Mouse (Mus musculus) hindbrain, embryonic 10.5 days (tissue): ENCODE measurements around the gene Rnaseh2b. TPM values are rescaled to one million over a fixed set of nuclear protein-coding genes. Genes with fewer than 3 reads are reported as not detected.

ENCODE experiments used
- DNase-seq: peaks from one replicate; pipeline ENCODE4 v3.0.0-alpha.2; 2017; ENCODE audit warnings: low spot score
- H3K27ac ChIP-seq: fragments of 300-500 bp; sonication (generic); 2 replicates; pipeline ENCODE4 v1.5.1; 2016; ENCODE audit warnings: mild to moderate bottlenecking, moderate library complexity
- H3K27me3 ChIP-seq: fragments of 300-500 bp; sonication (generic); 2 replicates; pipeline ENCODE4 v1.6.1; 2016; ENCODE audit warnings: mild to moderate bottlenecking; ENCODE audit not compliant: poor library complexity, insufficient read depth, severe bottlenecking
- H3K36me3 ChIP-seq: fragments of 300-500 bp; sonication (generic); 2 replicates; pipeline ENCODE4 v1.6.1; 2016; ENCODE audit warnings: mild to moderate bottlenecking, moderate library complexity
- H3K4me1 ChIP-seq: fragments of 300-500 bp; sonication (generic); replicated peaks from 2 replicates; pipeline ENCODE4 v1.6.1; 2016; ENCODE audit warnings: mild to moderate bottlenecking
- H3K4me3 ChIP-seq: fragments of 300-500 bp; sonication (generic); 2 replicates; pipeline ENCODE4 v1.5.1; 2016; ENCODE audit warnings: mild to moderate bottlenecking, moderate library complexity
- H3K9me3 ChIP-seq: fragments of 300-500 bp; sonication (generic); 2 replicates; pipeline ENCODE4 v1.6.1; 2016; ENCODE audit warnings: mild to moderate bottlenecking, moderate library complexity
- WGBS: fragments of 180-500 bp; shearing (Covaris S2); methylation state at CpG from one replicate; pipeline ENCODE4 v1.1.7; 2016; 5-methylcytosine and 5-hydroxymethylcytosine counted together
- polyA plus RNA-seq: library from polyadenylated mRNA; unstranded; fragments of >200 nt; fragmentation: Nextera tagmentation; extraction: Ambion mirVana; gene quantifications from 2 replicates; pipeline ENCODE4 v1.2.1, GENCODE M21; 2016

The Rnaseh2b gene
- polyA plus RNA-seq, 1 experiment from 2014 or later, result 60.7 TPM

GRCm38 (mm10) chr14:62379391-62379790 lies 87.0 kb downstream of the Rnaseh2b start:
- Histone ChIP-seq H3K4me1 (no peaks in the 10 kb centered on the region), H3K9me3 (no peaks in the 10 kb centered on the region), H3K27ac (no peak overlapping the region), H3K4me3 (no peak overlapping the region), H3K36me3 (peaks cover 18% of the 10 kb centered on the region), H3K27me3 (no peaks in the 10 kb centered on the region)
- WGBS, result 97% methylated on average over 2 of the region's 2 CpGs
- DNase-seq, result no peak

- H3K27me3 ChIP-seq, result no peaks in the 10 kb centered on the region
- H3K36me3 ChIP-seq, result peaks cover 17% of the 10 kb centered on the region
- no peaks in the 10 kb centered on the region for H3K4me1 ChIP-seq
- H3K9me3 ChIP-seq, result no peaks in the 10 kb centered on the region
- no peak overlapping the region for H3K4me3 ChIP-seq
- H3K27ac ChIP-seq, result 0 out of 2 replicates have a peak overlapping the region, but pooled peaks have one; percentile 12
- 73% methylated on average over 6 of the region's 6 CpGs for WGBS
- DNase-seq, result no peak
Measured at GRCm38 (mm10) chr14:62380606-62381005, 88.2 kb downstream of the Rnaseh2b start.

DNA sequence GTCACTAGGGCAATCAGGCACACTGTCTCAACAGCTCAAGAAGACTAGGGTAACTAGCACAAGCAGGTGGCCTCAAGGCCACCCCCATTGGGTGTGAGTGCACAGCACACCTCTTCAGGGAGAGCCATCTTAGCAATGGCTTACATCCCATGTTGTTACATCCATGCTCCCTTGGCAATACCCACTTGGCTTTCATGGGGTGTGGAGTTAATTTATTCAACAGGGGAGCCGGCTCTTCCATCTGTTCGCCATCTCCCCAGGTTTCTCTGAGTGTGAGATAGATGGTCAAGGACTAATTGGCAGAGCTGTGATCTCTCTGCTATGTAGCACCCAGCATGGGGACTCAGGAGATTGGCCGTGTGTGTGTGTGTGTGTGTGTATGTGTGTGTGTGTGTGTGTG lies 90.7 kb downstream of the Rnaseh2b start:
- Histone ChIP-seq H3K4me3 (no peak overlapping the region), H3K4me1 (no peaks in the 10 kb centered on the region), H3K27me3 (no peaks in the 10 kb centered on the region), H3K36me3 (no peaks in the 10 kb centered on the region), H3K9me3 (no peaks in the 10 kb centered on the region), H3K27ac (no peak overlapping the region)
- DNase-seq, result no peak
- WGBS, result 88% methylated on average over 3 of the region's 3 CpGs

DNA sequence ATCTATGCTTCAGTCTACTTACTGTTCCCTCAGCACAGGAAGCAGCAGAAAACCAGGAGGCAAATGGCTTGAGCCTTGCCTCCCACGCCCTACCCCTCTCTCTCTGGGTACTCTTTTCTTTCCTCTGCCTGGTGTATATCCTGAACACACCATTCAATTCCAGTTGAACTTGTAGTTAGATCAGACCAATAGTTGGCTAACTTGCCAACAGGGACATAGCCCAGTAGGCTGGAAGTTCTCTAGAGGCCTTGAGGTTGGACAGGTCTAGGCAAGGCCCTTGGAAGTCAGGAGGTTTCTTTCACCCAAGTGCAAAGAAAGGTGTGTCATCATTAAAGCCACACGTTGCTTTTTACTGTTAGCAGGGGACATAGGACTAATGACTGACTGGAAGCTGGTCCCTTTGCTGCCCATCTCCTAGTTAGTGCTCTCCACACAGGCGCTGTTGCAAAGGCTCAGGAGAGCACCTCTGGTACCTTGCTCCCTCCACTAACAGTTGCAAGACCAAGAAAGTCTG lies 91.5 kb downstream of the Rnaseh2b start:
- H3K4me3 ChIP-seq, result no peak overlapping the region
- no peak overlapping the region for H3K27ac ChIP-seq
- no peaks in the 10 kb centered on the region for H3K27me3 ChIP-seq
- no peaks in the 10 kb centered on the region for H3K9me3 ChIP-seq
- 91% methylated on average over 3 of the region's 3 CpGs for WGBS
- H3K4me1 ChIP-seq, result peaks cover 4% of the 10 kb centered on the region
- no peaks in the 10 kb centered on the region for H3K36me3 ChIP-seq
- no peak for DNase-seq

GRCm38 (mm10) chr14:62389064-62389728 lies 96.8 kb downstream of the Rnaseh2b start:
- Histone ChIP-seq H3K4me3 (no peak overlapping the region), H3K4me1 (peaks cover 22% of the 10 kb centered on the region), H3K27ac (peak overlapping the region; percentile 46; the same call in 1 of the 2 replicates), H3K36me3 (no peaks in the 10 kb centered on the region), H3K9me3 (no peaks in the 10 kb centered on the region), H3K27me3 (no peaks in the 10 kb centered on the region)
- WGBS, result 62% methylated on average over 6 of the region's 6 CpGs
- no peak for DNase-seq

DNA sequence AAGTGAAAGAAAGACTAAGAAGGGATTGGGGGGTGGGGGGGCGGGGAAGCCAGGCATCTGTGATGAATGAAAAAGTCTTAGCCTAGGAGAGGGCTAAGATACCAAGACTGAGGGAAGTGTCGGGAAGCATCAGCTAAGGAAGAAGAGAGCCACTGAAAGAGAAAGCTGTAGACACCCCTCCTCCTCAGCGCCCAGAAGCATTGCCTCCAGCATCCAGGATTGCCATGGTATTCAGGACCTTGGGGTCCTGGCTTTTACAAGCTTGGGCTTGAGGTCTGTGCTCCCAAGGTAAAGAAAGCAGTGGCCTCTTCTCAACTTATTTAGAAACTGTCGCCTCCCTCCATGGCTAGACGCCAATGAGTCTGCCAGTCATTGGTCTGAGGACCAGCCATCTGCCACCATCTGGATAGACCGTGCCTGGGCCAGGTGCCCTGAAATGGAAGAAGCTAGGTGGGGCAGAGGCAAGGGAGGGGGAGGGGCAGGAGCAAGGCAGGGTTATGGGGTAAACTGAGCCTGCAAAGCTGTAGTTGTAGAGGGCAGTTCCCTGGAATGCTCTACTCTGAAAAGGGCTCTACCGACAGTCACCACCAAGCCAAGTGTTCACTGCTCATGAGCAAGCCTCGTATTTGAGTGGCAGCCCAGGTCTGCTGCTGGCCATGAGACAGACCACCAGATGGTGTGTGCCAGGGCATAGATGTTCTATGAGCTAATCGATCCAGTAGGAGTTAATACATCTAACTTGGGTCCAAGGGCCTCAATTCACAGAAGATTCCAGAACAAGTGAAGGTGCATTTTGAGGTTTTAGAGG lies 97.5 kb downstream of the Rnaseh2b start:
- Histone ChIP-seq H3K27me3 (no peaks in the 10 kb centered on the region), H3K27ac (peak overlapping the region; percentile 46; the same call in 1 of the 2 replicates), H3K4me1 (peaks cover 22% of the 10 kb centered on the region), H3K4me3 (no peak overlapping the region), H3K36me3 (no peaks in the 10 kb centered on the region), H3K9me3 (no peaks in the 10 kb centered on the region)
- DNase-seq, result no peak
- 82% methylated on average over 9 of the region's 9 CpGs for WGBS

- WGBS, result 78% methylated on average over 4 of the region's 4 CpGs
- H3K4me3 ChIP-seq, result no peak overlapping the region
- no peak for DNase-seq
- peaks cover 22% of the 10 kb centered on the region for H3K4me1 ChIP-seq
- H3K27me3 ChIP-seq, result no peaks in the 10 kb centered on the region
- H3K36me3 ChIP-seq, result no peaks in the 10 kb centered on the region
- no peak overlapping the region for H3K27ac ChIP-seq
- no peaks in the 10 kb centered on the region for H3K9me3 ChIP-seq
Measured at GRCm38 (mm10) chr14:62392754-62393153, 100.4 kb downstream of the Rnaseh2b start.

DNA sequence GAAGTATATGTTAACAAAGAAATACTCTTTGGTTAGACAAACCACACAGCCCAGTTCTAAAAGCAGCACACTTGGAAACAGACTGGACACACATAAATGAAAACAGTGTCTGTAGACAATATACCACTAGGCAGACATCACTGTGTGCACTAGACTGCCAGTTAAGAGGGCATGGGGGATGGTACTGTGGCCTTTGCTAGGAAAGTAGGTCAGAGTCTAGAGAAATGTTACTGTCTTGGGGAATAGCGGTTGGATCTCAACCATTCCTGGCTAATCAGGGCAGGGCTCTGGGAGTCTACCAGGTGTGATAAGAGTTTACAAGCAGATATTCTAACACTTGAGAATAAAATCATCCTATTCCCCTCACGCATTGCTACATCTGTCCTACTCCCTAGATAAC lies 103.0 kb downstream of the Rnaseh2b start:
- peaks cover 3% of the 10 kb centered on the region; the same call in 1 of the 2 replicates for H3K4me1 ChIP-seq
- DNase-seq, result no peak
- no peaks in the 10 kb centered on the region for H3K36me3 ChIP-seq
- no peaks in the 10 kb centered on the region for H3K9me3 ChIP-seq
- WGBS, result 86% methylated on average over 2 of the region's 2 CpGs
- H3K27ac ChIP-seq, result no peak overlapping the region
- H3K4me3 ChIP-seq, result no peak overlapping the region
- no peaks in the 10 kb centered on the region for H3K27me3 ChIP-seq

GRCm38 (mm10) chr14:62416007-62416741 lies 123.8 kb downstream of the Rnaseh2b start:
- no peaks in the 10 kb centered on the region for H3K36me3 ChIP-seq
- peak overlapping the region; percentile 73 for H3K27ac ChIP-seq
- H3K27me3 ChIP-seq, result no peaks in the 10 kb centered on the region
- H3K9me3 ChIP-seq, result no peaks in the 10 kb centered on the region
- 42% methylated on average over 7 of the region's 7 CpGs for WGBS
- DNase-seq, result peak; percentile 36
- H3K4me1 ChIP-seq, result peaks cover 22% of the 10 kb centered on the region
- H3K4me3 ChIP-seq, result no peak overlapping the region

DNA sequence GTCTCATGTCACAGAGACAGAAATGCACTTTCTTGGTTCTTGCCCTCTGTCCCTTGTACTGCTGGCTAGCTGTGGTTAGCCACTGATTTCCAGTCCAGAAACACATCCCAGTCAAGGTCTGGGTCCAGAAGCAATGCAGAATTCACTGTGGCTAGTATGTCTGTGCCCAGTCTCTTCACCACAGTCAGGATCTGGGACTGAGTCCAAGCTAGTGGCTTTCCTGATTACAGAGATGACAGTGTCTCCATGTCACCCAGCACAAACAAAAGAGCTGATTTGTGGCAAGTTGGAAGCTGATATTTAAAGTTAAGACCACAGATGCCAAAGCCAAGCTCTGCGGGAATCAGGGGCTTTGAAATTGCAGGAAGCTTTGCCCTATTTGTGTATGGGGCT lies 124.3 kb downstream of the Rnaseh2b start:
- no peak for DNase-seq
- Histone ChIP-seq H3K9me3 (no peaks in the 10 kb centered on the region), H3K4me1 (peaks cover 22% of the 10 kb centered on the region), H3K4me3 (no peak overlapping the region), H3K27ac (peak overlapping the region; percentile 42), H3K27me3 (no peaks in the 10 kb centered on the region), H3K36me3 (no peaks in the 10 kb centered on the region)
- WGBS, result 57% methylated on average over 1 of the region's 1 CpGs

GRCm38 (mm10) chr14:62417501-62417900 lies 125.1 kb downstream of the Rnaseh2b start:
- no peaks in the 10 kb centered on the region for H3K27me3 ChIP-seq
- H3K4me3 ChIP-seq, result no peak overlapping the region
- no peaks in the 10 kb centered on the region for H3K36me3 ChIP-seq
- DNase-seq, result no peak
- WGBS, result 89% methylated on average over 3 of the region's 3 CpGs
- H3K9me3 ChIP-seq, result no peaks in the 10 kb centered on the region
- H3K4me1 ChIP-seq, result peaks cover 22% of the 10 kb centered on the region
- no peak overlapping the region; the same call in 1 of the 2 replicates for H3K27ac ChIP-seq

- Histone ChIP-seq H3K27ac (no peak overlapping the region), H3K4me3 (no peak overlapping the region), H3K27me3 (no peaks in the 10 kb centered on the region), H3K4me1 (peaks cover 1% of the 10 kb centered on the region), H3K9me3 (no peaks in the 10 kb centered on the region), H3K36me3 (no peaks in the 10 kb centered on the region)
- WGBS, result 86% methylated on average over 4 of the region's 4 CpGs
- DNase-seq, result no peak
Measured at GRCm38 (mm10) chr14:62422265-62422664, 129.9 kb downstream of the Rnaseh2b start.
